Mouse (Mus musculus) C2C12 (cell line): ENCODE data around the gene Ankrd24. TPM values are rescaled to one million over a fixed set of nuclear protein-coding genes. Genes with fewer than 3 reads are reported as not detected.
A peak's percentile ranks its signal among the peaks of the same experiment; 100 is the strongest.

ENCODE experiments used
- H3K27me3 ChIP-seq: one replicate; pipeline ENCODE4 v1.6.1; 2011; ENCODE audit not compliant: control insufficient read depth, insufficient read depth, insufficient read length
- H3K36me3 ChIP-seq: one replicate; pipeline ENCODE4 v1.6.1; 2011; ENCODE audit not compliant: control insufficient read depth, insufficient read depth
- H3K4me3 ChIP-seq: one replicate; pipeline ENCODE4 v1.5.1; 2011; ENCODE audit warnings: mild to moderate bottlenecking, control low read depth; ENCODE audit not compliant: poor library complexity, insufficient read depth, severe bottlenecking
- H3K79me2 ChIP-seq: one replicate; pipeline ENCODE4 v1.6.1; 2011; ENCODE audit not compliant: control insufficient read depth, insufficient read depth
- H3K79me3 ChIP-seq: one replicate; pipeline ENCODE4 v1.6.1; 2011; ENCODE audit warnings: low read depth, control low read depth
- H3ac ChIP-seq: one replicate; pipeline ENCODE3; 2011; ENCODE audit warnings: low read depth; ENCODE audit not compliant: control insufficient read depth, insufficient read length
- CEBPB ChIP-seq: IDR thresholded peaks from one replicate; pipeline ENCODE4 v1.6.1; 2011; ENCODE audit warnings: low read depth, mild to moderate bottlenecking, control low read depth, moderate library complexity
- CTCF ChIP-seq: IDR thresholded peaks from one replicate; pipeline ENCODE4 v1.5.1; 2011; ENCODE audit not compliant: control insufficient read depth, insufficient read depth, insufficient read length
- FOSL1 ChIP-seq: IDR thresholded peaks from one replicate; pipeline ENCODE4 v1.8.0; 2011; ENCODE audit warnings: mild to moderate bottlenecking, low read length; ENCODE audit not compliant: poor library complexity, insufficient read depth, severe bottlenecking
- MAX ChIP-seq: IDR thresholded peaks from one replicate; pipeline ENCODE4 v1.6.1; 2011; ENCODE audit warnings: mild to moderate bottlenecking, control low read depth
- MYOD1 ChIP-seq: IDR thresholded peaks from one replicate; pipeline ENCODE4 v1.6.1; 2011; ENCODE audit warnings: low read depth; ENCODE audit not compliant: control insufficient read depth, insufficient read length
- MYOG ChIP-seq: IDR thresholded peaks from one replicate; pipeline ENCODE4 v1.6.1; 2011; ENCODE audit not compliant: control insufficient read depth, insufficient read length; ENCODE audit errors: extremely low read depth
- USF1 ChIP-seq: IDR thresholded peaks from one replicate; pipeline ENCODE4 v1.6.1; 2011; ENCODE audit warnings: low read depth, mild to moderate bottlenecking, control low read depth, moderate library complexity
- polyA plus RNA-seq: library from polyadenylated mRNA; unstranded; fragments of >200 nt; fragmentation: generic; extraction: Trizol; gene quantifications from one replicate; pipeline ENCODE4 v1.2.1, GENCODE M21; 2012; ENCODE audit warnings: missing spikeins

The Ankrd24 gene
- polyA plus RNA-seq, 1 experiment, result 8.5 TPM

- TF ChIP-seq FOSL1, result no peak
- TF ChIP-seq CTCF, result peak; percentile 22
- H3K36me3 ChIP-seq, result no peaks in the 10 kb centered on the region
- H3K79me3 ChIP-seq, result no peaks in the 10 kb centered on the region
- no peak overlapping the region for H3K4me3 ChIP-seq
- no peaks in the 10 kb centered on the region for H3K79me2 ChIP-seq
- H3ac ChIP-seq, result no peak overlapping the region
- H3K27me3 ChIP-seq, result no peaks in the 10 kb centered on the region
These were observed 25.6 kb upstream of the Ankrd24 start for GRCm38 (mm10) chr10:81602741-81603151.

- Histone ChIP-seq H3K36me3 (no peaks in the 10 kb centered on the region), H3ac (no peak overlapping the region), H3K4me3 (no peak overlapping the region), H3K27me3 (no peaks in the 10 kb centered on the region), H3K79me2 (no peaks in the 10 kb centered on the region), H3K79me3 (no peaks in the 10 kb centered on the region)
- no peak for TF ChIP-seq MYOD1
- no peak for TF ChIP-seq MYOG
- TF ChIP-seq FOSL1, result no peak
- TF ChIP-seq MAX, result no peak
- TF ChIP-seq CEBPB, result no peak
- no peak for TF ChIP-seq USF1
- no peak for TF ChIP-seq CTCF
These were observed 24.0 kb upstream of the Ankrd24 start for GRCm38 (mm10) chr10:81604019-81604967.

GRCm38 (mm10) chr10:81604968-81605665 is 23.2 kb upstream of the Ankrd24 start:
- no peaks in the 10 kb centered on the region for H3K36me3 ChIP-seq
- H3ac ChIP-seq, result no peak overlapping the region
- H3K79me2 ChIP-seq, result no peaks in the 10 kb centered on the region
- H3K4me3 ChIP-seq, result no peak overlapping the region
- H3K27me3 ChIP-seq, result no peaks in the 10 kb centered on the region
- TF ChIP-seq CEBPB (no peak), CTCF (peak; percentile 78)
- no peaks in the 10 kb centered on the region for H3K79me3 ChIP-seq

- no peak overlapping the region for H3K4me3 ChIP-seq
- no peaks in the 10 kb centered on the region for H3K36me3 ChIP-seq
- no peaks in the 10 kb centered on the region for H3K79me3 ChIP-seq
- H3K79me2 ChIP-seq, result no peaks in the 10 kb centered on the region
- no peak for TF ChIP-seq CTCF
- TF ChIP-seq MAX, result no peak
- no peak for TF ChIP-seq MYOG
- no peak for TF ChIP-seq MYOD1
- TF ChIP-seq USF1, result no peak
- TF ChIP-seq CEBPB, result no peak
- TF ChIP-seq FOSL1, result no peak
- no peaks in the 10 kb centered on the region for H3K27me3 ChIP-seq
- peak overlapping the region; percentile 63 for H3ac ChIP-seq
These were observed 22.7 kb upstream of the Ankrd24 start for GRCm38 (mm10) chr10:81605666-81605973.

GRCm38 (mm10) chr10:81605974-81606751 is 22.2 kb upstream of the Ankrd24 start, which contains the start of gene BC025920:
Gene BC025920, plus strand, starts transcription at chr10:81606270.
- Histone ChIP-seq H3K36me3 (no peaks in the 10 kb centered on the region), H3K79me3 (no peaks in the 10 kb centered on the region), H3K27me3 (no peaks in the 10 kb centered on the region), H3ac (peak within 1 kb of the TSS; percentile 78), H3K4me3 (peak within 1 kb of the TSS; percentile 37), H3K79me2 (no peaks in the 10 kb centered on the region)
- TF ChIP-seq USF1, result peak; percentile 13
- TF ChIP-seq MAX, result peak; percentile 97
- no peak for TF ChIP-seq MYOD1
- TF ChIP-seq MYOG, result no peak
